Mouse (Mus musculus) spleen, postnatal 14 days (tissue): Measurements from ENCODE around the gene E130311K13Rik.

Experiments
- DNase-seq, 2 experiments: peaks; one replicate each; pipeline ENCODE4 v3.0.0; 2021 to 2022; ENCODE audit warnings: low spot score in 2 of 2

Gene E130311K13Rik

GRCm38 (mm10) chr3:63928878-63929859 lies at the start of gene E130311K13Rik:
TSS of gene E130311K13Rik (minus strand) at chr3:63929472.
- DNase-seq: peak; percentile 76 to 85

GRCm38 (mm10) chr3:63977895-63978294 lies 48.6 kb upstream of the E130311K13Rik start:
- no peak for DNase-seq

GRCm38 (mm10) chr3:63975955-63976908 lies 47.0 kb upstream of the E130311K13Rik start, which contains the start of gene Gmps:
TSS of gene Gmps (plus strand) at chr3:63976106.
- peak; percentile 90 to 91 for DNase-seq

GRCm38 (mm10) chr3:63965929-63966328 lies 36.7 kb upstream of the E130311K13Rik start:
- no peak for DNase-seq

- DNase-seq: no peak
Measured at GRCm38 (mm10) chr3:63964922-63965249, 35.6 kb upstream of the E130311K13Rik start.

- peak; percentile 92 to 97 for DNase-seq
Measured at GRCm38 (mm10) chr3:63964100-63964921, 35.0 kb upstream of the E130311K13Rik start, which contains the start of gene Slc33a1. TSS of gene Slc33a1 (minus strand) at chr3:63964768.

- no peak for DNase-seq
Measured at GRCm38 (mm10) chr3:63963421-63964099, 34.3 kb upstream of the E130311K13Rik start.

GRCm38 (mm10) chr3:63949837-63950236 lies 20.6 kb upstream of the E130311K13Rik start:
- no peak for DNase-seq

GRCm38 (mm10) chr3:63941204-63941850 lies 12.1 kb upstream of the E130311K13Rik start:
- no peak for DNase-seq

GRCm38 (mm10) chr3:63938928-63939327 lies 9.7 kb upstream of the E130311K13Rik start:
- no peak for DNase-seq

- DNase-seq: no peak
Measured at GRCm38 (mm10) chr3:63919634-63920033, 9.6 kb downstream of the E130311K13Rik start.

- no peak for DNase-seq
Measured at GRCm38 (mm10) chr3:63910301-63910700, 19.0 kb downstream of the E130311K13Rik start.

- DNase-seq: no peak
Measured at GRCm38 (mm10) chr3:63905241-63905640, 24.0 kb downstream of the E130311K13Rik start.

- DNase-seq: no peak
Measured at GRCm38 (mm10) chr3:63904157-63904556, 25.1 kb downstream of the E130311K13Rik start.

GRCm38 (mm10) chr3:63900021-63900571 lies 29.2 kb downstream of the E130311K13Rik start:
- DNase-seq: no peak

GRCm38 (mm10) chr3:63899309-63899695 lies 30.0 kb downstream of the E130311K13Rik start, which contains the start of gene Plch1:
TSS of gene Plch1 (minus strand) at chr3:63899472.
- peak in 1 of 2 experiments; percentile 1 for DNase-seq

GRCm38 (mm10) chr3:63898581-63899308 lies 30.5 kb downstream of the E130311K13Rik start:
- peak in 1 of 2 experiments; percentile 16 for DNase-seq

GRCm38 (mm10) chr3:63897177-63897576 lies 32.1 kb downstream of the E130311K13Rik start:
- no peak for DNase-seq

GRCm38 (mm10) chr3:63896303-63896702 lies 33.0 kb downstream of the E130311K13Rik start:
- DNase-seq: no peak
